ENCODE assay signal across 7 mouse cellular contexts in the genomic region with DNA sequence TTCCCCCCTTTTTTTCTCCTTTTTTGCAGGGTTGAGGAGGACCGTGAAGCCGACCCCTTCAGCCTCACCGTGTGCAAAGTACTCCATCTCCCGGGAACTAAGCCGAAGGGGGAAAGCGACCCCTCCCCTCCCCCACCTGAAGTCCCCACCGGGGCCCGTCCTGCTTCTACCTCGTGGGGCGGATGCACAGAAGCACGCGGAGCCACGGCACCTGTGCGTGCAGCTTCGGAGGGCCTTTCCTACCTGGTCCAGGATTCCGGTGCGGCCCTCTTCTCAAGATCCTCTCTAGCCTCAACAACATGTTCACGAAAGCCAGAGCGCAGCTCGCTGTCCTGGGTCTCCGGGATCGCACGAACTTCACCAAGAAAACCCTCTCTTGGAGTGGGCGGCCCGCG. TPM values are rescaled to one million over a fixed set of nuclear protein-coding genes. Genes with fewer than 3 reads are reported as not detected.
A peak's percentile ranks its signal among the peaks of the same experiment; 100 is the strongest.
DNase-seq lines count a peak whose midpoint lies in the region; ATAC-seq and TF ChIP-seq lines count a peak whose summit lies in the region.

No protein-coding gene starts in this region.

- WGBS in spleen, adult 2 months, result 7% methylated on average over 26 of the region's 26 CpGs
- WGBS in forebrain, embryonic 16.5 days, result under 1% methylated on average over 26 of the region's 26 CpGs
- 1% methylated on average over 26 of the region's 26 CpGs for WGBS in liver, embryonic 11.5 days

- ATAC-seq in forebrain, embryonic 16.5 days, result no peak
- ATAC-seq in liver, embryonic 11.5 days (replicated peaks; ENCODE audit: low FRiP score), result 0 out of 2 replicates have a peak, but pooled peaks have one; percentile 13

- H3K9me3 ChIP-seq in forebrain, embryonic 16.5 days (ENCODE audit: control insufficient read depth, low read length), result no peaks in the 10 kb centered on the region
- no peaks in the 10 kb centered on the region for H3K9me3 ChIP-seq in liver, embryonic 11.5 days (ENCODE audit: control insufficient read depth, low read length)

- DNase-seq in spleen, adult 2 months (ENCODE audit: low read depth in 1 of 2, low spot score in 2 of 2), result no peak
- DNase-seq in spleen, postnatal 14 days (ENCODE audit: low spot score in 2 of 2), result no peak
- no peak for DNase-seq in liver, embryonic 11.5 days (ENCODE audit: low spot score)
- DNase-seq in testis, postnatal 10 days (ENCODE audit: low spot score), result peak; percentile 51
- DNase-seq in left cerebral cortex, adult 8-10 months (ENCODE audit: low spot score in 2 of 2), result no peak
- DNase-seq in spleen, postnatal 4 days (ENCODE audit: low spot score in 2 of 2), result no peak

- peak overlapping the region; percentile 74 for H3K4me2 ChIP-seq in forebrain, embryonic 16.5 days (ENCODE audit: low read length)
- peak overlapping the region; percentile 83 for H3K4me2 ChIP-seq in liver, embryonic 11.5 days

- no peak for TF ChIP-seq POLR2A in spleen, adult 2 months (IDR thresholded peaks at IDR 0.05; ENCODE audit: low read depth, low read length)

- H3K27ac ChIP-seq in spleen, adult 2 months (ENCODE audit: insufficient read depth, low read length), result no peak overlapping the region
- no peak overlapping the region for H3K27ac ChIP-seq in forebrain, embryonic 16.5 days (ENCODE audit: low read length)
- no peak overlapping the region for H3K27ac ChIP-seq in liver, embryonic 11.5 days (ENCODE audit: low read depth, low read length)

- peaks cover 5% of the 10 kb centered on the region for H3K4me1 ChIP-seq in spleen, adult 2 months (ENCODE audit: control insufficient read depth, insufficient read depth, insufficient read length)
- peaks cover 11% of the 10 kb centered on the region for H3K4me1 ChIP-seq in forebrain, embryonic 16.5 days (replicated peaks; ENCODE audit: control insufficient read depth, insufficient read depth, low read length)
- 0 out of 2 replicates have a peak, but pooled peaks cover 3% of the 10 kb centered on the region for H3K4me1 ChIP-seq in liver, embryonic 11.5 days (replicated peaks; ENCODE audit: control insufficient read depth, insufficient read depth, low read length)

- peak overlapping the region; percentile 45 for H3K9ac ChIP-seq in forebrain, embryonic 16.5 days (replicated peaks; ENCODE audit: low read depth, low read length)
- H3K9ac ChIP-seq in liver, embryonic 11.5 days (ENCODE audit: low read depth, low read length), result no peak overlapping the region

- H3K36me3 ChIP-seq in spleen, adult 2 months (ENCODE audit: control insufficient read depth, insufficient read depth, low read length), result no peaks in the 10 kb centered on the region
- no peaks in the 10 kb centered on the region for H3K36me3 ChIP-seq in forebrain, embryonic 16.5 days (ENCODE audit: control insufficient read depth, insufficient read depth)
- no peaks in the 10 kb centered on the region for H3K36me3 ChIP-seq in liver, embryonic 11.5 days (ENCODE audit: control insufficient read depth, insufficient read depth, low read length)

- no peak for TF ChIP-seq CTCF in spleen, adult 2 months (IDR thresholded peaks at IDR 0.05; ENCODE audit: extremely low read depth, insufficient read depth, insufficient read length, insufficient replicate concordance)

- H3K4me3 ChIP-seq in spleen, adult 2 months (ENCODE audit: extremely low read depth, insufficient read depth, insufficient read length), result peak overlapping the region; percentile 74
- H3K4me3 ChIP-seq in forebrain, embryonic 16.5 days (replicated peaks; ENCODE audit: low read length), result peak overlapping the region; percentile 69
- peak overlapping the region; percentile 50 for H3K4me3 ChIP-seq in liver, embryonic 11.5 days (ENCODE audit: low read depth, low read length)

- peaks cover 23% of the 10 kb centered on the region for H3K27me3 ChIP-seq in spleen, adult 2 months (ENCODE audit: control insufficient read depth, insufficient read depth, low read length)
- peaks cover 83% of the 10 kb centered on the region for H3K27me3 ChIP-seq in forebrain, embryonic 16.5 days (replicated peaks; ENCODE audit: control insufficient read depth, insufficient read depth, low read length)
- H3K27me3 ChIP-seq in liver, embryonic 11.5 days (replicated peaks; ENCODE audit: control insufficient read depth, insufficient read depth, low read length), result peaks cover 89% of the 10 kb centered on the region

RNA-seq across cellular contexts. Expression of a gene that starts 0.4 kb away (rescaled TPM):
- polyA plus RNA-seq in spleen, adult 2 months (2012; rRNA removed), result 2.5 and 3.6 TPM in 2 replicates
- not detected in 2 replicates for polyA plus RNA-seq in forebrain, embryonic 16.5 days (2015; fragmentation: Nextera tagmentation; extraction: Ambion mirVana)
- not detected in 2 replicates for polyA plus RNA-seq in liver, embryonic 11.5 days (2014; fragmentation: Nextera tagmentation; extraction: Ambion mirVana)
- 1 to 10 TPM in 1 of 4 experiments, under 1 TPM in 3; 0.74 to 1.2 (median 0.79) TPM for total RNA-seq in left cerebral cortex, adult 8-10 months (2022)

RNA-seq across cellular contexts. Expression of a gene that starts 16.8 kb away (rescaled TPM):
- 1.9 and 2.4 TPM in 2 replicates for polyA plus RNA-seq in spleen, adult 2 months (2012; rRNA removed)
- polyA plus RNA-seq in forebrain, embryonic 16.5 days (2015; fragmentation: Nextera tagmentation; extraction: Ambion mirVana), result 0.46 and 0.54 TPM in 2 replicates
- 0.30 and 0.71 TPM in 2 replicates for polyA plus RNA-seq in liver, embryonic 11.5 days (2014; fragmentation: Nextera tagmentation; extraction: Ambion mirVana)
- 1 to 10 TPM in 2 of 4 experiments, under 1 TPM in 2; 0.78 to 1.4 (median 1.0) TPM for total RNA-seq in left cerebral cortex, adult 8-10 months (2022)
